Mouse (Mus musculus) cortical plate, adult 2 months (tissue): ENCODE results near the gene Igfbp5.

ENCODE experiments used
- CTCF ChIP-seq: fragments of 200-500 bp; IDR thresholded peaks from 2 replicates; pipeline ENCODE4 v1.5.1; 2011; ENCODE audit warnings: mild to moderate bottlenecking, control low read depth, low read length; ENCODE audit not compliant: insufficient read depth; ENCODE audit errors: extremely low read depth
- POLR2A ChIP-seq: fragments of 200-500 bp; IDR thresholded peaks from 2 replicates; pipeline ENCODE4 v1.6.1; 2011; ENCODE audit warnings: mild to moderate bottlenecking, low read length, control low read depth; ENCODE audit not compliant: insufficient read depth; ENCODE audit errors: extremely low read depth

- TF ChIP-seq POLR2A, result no peak
- TF ChIP-seq CTCF, result no peak
Measured at GRCm38 (mm10) chr1:72811061-72811460, 63.6 kb downstream of the Igfbp5 start.
